Mouse (Mus musculus) liver, embryonic 14.5 days (tissue): ENCODE measurements at regions not wholly inside any gene's neighbourhood (a gene's known extent, or its start where the extent isn't known, plus 50 kb on each side); places are given as distances from the start of the nearest gene placed in this dataset.

ENCODE experiments used
- ATAC-seq: fragments of 200-750 bp; cut with Nextera tagmentation; 2 replicates; pipeline ENCODE4 v1.8.0; 2017; ENCODE audit warnings: moderate number of reproducible peaks, mild to moderate bottlenecking, moderate library complexity; ENCODE audit not compliant: insufficient read depth
- DNase-seq, 3 experiments: peaks; one replicate each; pipeline ENCODE4 v3.0.0-alpha.2; 2012 to 2013; ENCODE audit warnings: low read depth in 3 of 3, low spot score in 3 of 3
- H3K27ac ChIP-seq: fragments of 300-500 bp; sonication (generic); 2 replicates; pipeline ENCODE4 v1.5.1; 2014; ENCODE audit warnings: moderate library complexity, mild to moderate bottlenecking, control low read depth, inconsistent platforms
- H3K27me3 ChIP-seq: fragments of 300-500 bp; sonication (generic); 2 replicates; pipeline ENCODE4 v1.6.1; 2014; ENCODE audit warnings: mild to moderate bottlenecking, low read length, moderate library complexity; ENCODE audit not compliant: control insufficient read depth, insufficient read depth
- H3K36me3 ChIP-seq: fragments of 300-500 bp; sonication (generic); replicated peaks from 2 replicates; pipeline ENCODE4 v1.6.1; 2014; ENCODE audit warnings: low read depth; ENCODE audit not compliant: control insufficient read depth, insufficient read depth
- H3K4me1 ChIP-seq, 2 experiments: fragments of 200-500 bp in 1 of 2; fragments of 300-500 bp in 1 of 2; sonication (generic) in 1 of 2; replicated peaks; 2 replicates each; pipeline ENCODE4 v1.6.1; 2012 to 2014; ENCODE audit warnings: antibody characterized with exemption in 1 of 2, inconsistent platforms in 1 of 2, low read length in 1 of 2; ENCODE audit not compliant: control insufficient read depth in 2 of 2, insufficient read depth in 2 of 2
- H3K4me2 ChIP-seq: fragments of 300-500 bp; sonication (generic); 2 replicates; pipeline ENCODE4 v1.6.1; 2014; ENCODE audit warnings: low read depth, mild to moderate bottlenecking, control low read depth, moderate library complexity
- H3K4me3 ChIP-seq, 2 experiments: fragments of 200-500 bp in 1 of 2; fragments of 300-500 bp in 1 of 2; sonication (generic) in 1 of 2; 2 replicates each; pipeline ENCODE4 v1.5.1; 2012 to 2014; ENCODE audit warnings: low read depth in 2 of 2, low read length in 2 of 2, mild to moderate bottlenecking in 2 of 2, control low read depth in 1 of 2, inconsistent platforms in 1 of 2, moderate library complexity in 1 of 2; ENCODE audit not compliant: insufficient read depth in 1 of 2
- H3K9ac ChIP-seq: fragments of 300-500 bp; sonication (generic); replicated peaks from 2 replicates; pipeline ENCODE4 v1.6.1; 2014; ENCODE audit warnings: mild to moderate bottlenecking, control low read depth, moderate library complexity
- H3K9me3 ChIP-seq: fragments of 300-500 bp; sonication (generic); 2 replicates; pipeline ENCODE4 v1.6.1; 2016; ENCODE audit warnings: low read length, mixed read lengths; ENCODE audit not compliant: control insufficient read depth
- CTCF ChIP-seq: IDR thresholded peaks from 2 replicates; pipeline ENCODE4 v1.5.1; 2016; ENCODE audit warnings: antibody characterized with exemption, low read depth, control low read depth
- EP300 ChIP-seq: IDR thresholded peaks from 2 replicates; pipeline ENCODE4 v1.6.1; 2016; ENCODE audit warnings: antibody characterized with exemption, low read depth
- WGBS: fragments of 180-500 bp; shearing (Covaris S2); extraction: QIAGEN DNeasy Blood & Tissue Kit; methylation state at CpG from one replicate; pipeline ENCODE4 v1.1.7; 2014; ENCODE audit not compliant: insufficient replicate concordance; 5-methylcytosine and 5-hydroxymethylcytosine counted together

DNA sequence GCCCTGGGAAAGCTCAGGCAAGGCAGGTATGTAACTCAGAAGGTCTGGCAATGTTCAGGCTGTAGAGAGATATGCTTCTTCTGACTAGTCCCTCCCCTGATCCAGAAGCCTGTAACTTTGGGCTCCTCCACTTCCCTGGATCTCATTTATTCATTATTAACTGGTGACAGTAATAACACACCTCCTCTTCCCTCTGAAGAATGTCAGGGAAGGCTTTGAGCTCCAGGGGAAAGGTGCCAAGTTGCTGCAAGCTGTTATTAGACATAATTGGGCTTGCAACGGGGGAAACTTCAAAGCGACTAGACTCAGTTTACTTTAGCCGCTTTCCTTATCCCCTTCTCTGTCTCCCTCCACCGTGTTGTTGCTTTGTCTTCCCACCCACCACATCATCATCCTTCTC, 75.6 kb upstream of the Tmprss2 start:
- H3K27ac ChIP-seq = no peak overlapping the region
- 58% methylated on average over 4 of the region's 4 CpGs for WGBS
- ATAC-seq = no peak

DNA sequence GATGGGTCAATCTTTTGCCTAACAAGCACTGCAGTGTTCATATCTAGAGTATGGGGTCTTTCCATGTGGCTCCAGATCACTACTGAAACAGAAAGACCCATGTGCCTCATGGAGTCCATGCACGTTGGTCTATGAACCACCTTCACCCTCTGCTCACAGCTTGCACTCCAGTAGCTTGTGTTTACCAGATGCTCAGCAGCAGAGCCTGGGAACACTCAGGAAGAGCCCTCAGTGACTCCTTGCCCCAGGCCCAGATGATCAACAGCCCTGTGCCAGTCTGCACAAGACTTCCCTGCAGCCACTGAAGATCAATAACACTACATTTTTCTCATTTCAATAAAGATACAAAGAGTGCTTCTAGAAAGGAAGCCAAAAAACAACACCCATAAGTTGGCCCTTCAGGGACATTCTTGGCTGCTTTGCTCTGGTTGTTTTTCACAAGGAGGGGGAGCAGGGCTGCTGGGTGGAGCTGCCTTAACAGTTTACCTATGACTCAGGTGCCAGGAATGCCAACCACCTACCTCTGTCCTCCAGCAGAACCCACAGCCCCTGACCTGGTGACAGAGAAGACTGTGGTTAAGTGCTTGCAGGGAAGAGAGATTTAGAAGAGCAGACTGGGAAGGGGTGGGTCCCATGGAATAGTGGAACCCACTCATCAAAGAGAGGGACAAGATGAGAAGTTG, 74.7 kb upstream of the Tmprss2 start:
- Histone ChIP-seq H3K4me2 (no peak overlapping the region), H3K36me3 (no peaks in the 10 kb centered on the region), H3K9ac (no peak overlapping the region), H3K27me3 (no peaks in the 10 kb centered on the region), H3K4me1 (no peaks in the 10 kb centered on the region), H3K9me3 (no peaks in the 10 kb centered on the region), H3K4me3 (no peak overlapping the region), H3K27ac (no peak overlapping the region)
- WGBS = 50% methylated on average over 1 of the region's 1 CpGs
- TF ChIP-seq EP300 = no peak
- TF ChIP-seq CTCF = no peak
- DNase-seq (no peak), ATAC-seq (no peak)

More for the DNA sequence above, 75.6 kb upstream of the Tmprss2 start:
- Histone ChIP-seq H3K9me3 (no peaks in the 10 kb centered on the region), H3K27me3 (no peaks in the 10 kb centered on the region), H3K4me2 (no peak overlapping the region), H3K4me1 (no peaks in the 10 kb centered on the region), H3K4me3 (no peak overlapping the region), H3K9ac (no peak overlapping the region), H3K36me3 (no peaks in the 10 kb centered on the region)
- TF ChIP-seq EP300 = no peak
- no peak for TF ChIP-seq CTCF
- DNase-seq = no peak

DNA sequence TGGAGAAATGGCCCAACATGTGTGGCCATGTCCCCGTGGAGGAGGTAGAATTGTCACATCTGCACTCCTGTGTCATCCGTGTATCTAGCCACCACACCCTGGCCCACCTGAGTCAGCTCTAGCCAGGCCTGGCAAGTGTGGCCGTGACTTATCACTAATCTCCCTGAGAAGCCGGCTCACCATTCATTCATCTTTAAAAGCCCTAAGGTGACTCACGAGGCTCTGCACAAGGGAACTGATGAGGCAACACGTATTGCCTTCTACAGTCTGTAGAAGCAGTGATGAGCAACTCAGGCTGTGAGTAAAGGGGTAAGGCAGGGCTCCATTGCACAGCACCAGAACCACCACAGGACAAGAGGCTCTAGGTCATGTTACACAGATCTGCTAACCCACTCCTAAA, 70.2 kb upstream of the Tmprss2 start:
- WGBS = 58% methylated on average over 6 of the region's 6 CpGs
- DNase-seq (no peak), ATAC-seq (no peak)
- Histone ChIP-seq H3K4me3 (no peak overlapping the region), H3K4me1 (no peaks in the 10 kb centered on the region), H3K9me3 (no peaks in the 10 kb centered on the region), H3K9ac (no peak overlapping the region), H3K4me2 (no peak overlapping the region), H3K36me3 (no peaks in the 10 kb centered on the region), H3K27ac (no peak overlapping the region), H3K27me3 (no peaks in the 10 kb centered on the region)
- TF ChIP-seq CTCF (no peak), EP300 (no peak)

DNA sequence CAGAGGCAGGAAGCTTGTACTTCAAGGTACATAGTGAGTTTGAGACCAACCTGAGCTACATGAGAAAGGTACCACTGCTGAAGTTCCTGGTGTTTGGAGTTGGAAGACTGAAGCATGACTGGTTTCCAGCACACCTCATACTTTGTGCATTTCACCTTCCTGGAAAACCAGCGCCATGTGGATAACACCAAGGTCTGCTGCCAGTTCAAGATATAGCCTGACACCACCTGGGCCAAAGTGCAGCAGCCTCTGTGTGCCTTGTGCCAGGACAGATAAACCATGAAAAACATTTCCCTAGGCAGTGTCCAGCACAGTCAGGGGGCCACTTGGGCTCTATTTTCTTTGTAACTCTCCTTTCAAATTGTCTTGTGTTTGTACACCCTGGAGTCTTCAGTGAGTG, 68.8 kb upstream of the Tmprss2 start:
- no peaks in the 10 kb centered on the region for H3K27me3 ChIP-seq
- DNase-seq (no peak), ATAC-seq (no peak)
- H3K4me3 ChIP-seq = no peak overlapping the region
- H3K9me3 ChIP-seq = no peaks in the 10 kb centered on the region
- no peaks in the 10 kb centered on the region for H3K36me3 ChIP-seq
- no peaks in the 10 kb centered on the region for H3K4me1 ChIP-seq
- H3K27ac ChIP-seq = no peak overlapping the region
- no peak overlapping the region for H3K4me2 ChIP-seq
- no peak for TF ChIP-seq CTCF
- WGBS = 54% methylated on average over 1 of the region's 1 CpGs
- no peak overlapping the region for H3K9ac ChIP-seq

DNA sequence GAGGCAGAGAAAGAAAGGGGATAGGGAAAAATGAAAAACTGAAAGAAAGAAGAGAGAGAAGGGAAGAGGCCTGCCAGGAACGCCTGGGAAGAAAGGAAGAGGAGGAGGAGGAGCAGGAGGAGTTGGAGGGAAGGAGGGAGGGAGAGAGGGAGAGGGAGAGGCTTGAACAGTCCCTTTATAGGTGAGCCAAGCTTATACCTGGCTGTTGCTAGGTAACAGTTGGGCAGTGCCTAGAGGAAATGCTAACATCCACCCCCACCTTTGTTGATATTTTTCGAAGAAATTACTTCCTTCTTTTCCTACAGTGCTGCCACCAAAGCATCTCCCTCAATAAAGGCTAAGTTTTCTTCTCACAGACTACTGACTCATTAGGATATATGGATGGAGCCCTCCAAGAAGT, 68.3 kb upstream of the Tmprss2 start:
- no peak overlapping the region for H3K9ac ChIP-seq
- no peak for TF ChIP-seq CTCF
- TF ChIP-seq EP300 = no peak
- H3K4me3 ChIP-seq = no peak overlapping the region
- DNase-seq = no peak
- WGBS = 29% methylated on average over 2 of the region's 2 CpGs
- H3K4me1 ChIP-seq = no peaks in the 10 kb centered on the region
- H3K27me3 ChIP-seq = no peaks in the 10 kb centered on the region
- no peak overlapping the region for H3K27ac ChIP-seq
- no peaks in the 10 kb centered on the region for H3K9me3 ChIP-seq
- no peak overlapping the region for H3K4me2 ChIP-seq
- no peaks in the 10 kb centered on the region for H3K36me3 ChIP-seq
- no peak for ATAC-seq
